Mouse (Mus musculus): ENCODE results near the gene Frmpd3. TPM values are rescaled to one million over a fixed set of nuclear protein-coding genes. Genes with fewer than 3 reads are reported as not detected.

Frmpd3 gene
- polyA plus RNA-seq, 1 experiment from 2014 or later, result 0.06 TPM

GRCm38 (mm10) chrX:140407593-140407992, 65.5 kb downstream of the Frmpd3 start:
- H3K27me3 ChIP-seq, result peaks cover 38% of the 10 kb centered on the region
- ATAC-seq (replicated peaks; ENCODE audit: low FRiP score), result no peak

DNA sequence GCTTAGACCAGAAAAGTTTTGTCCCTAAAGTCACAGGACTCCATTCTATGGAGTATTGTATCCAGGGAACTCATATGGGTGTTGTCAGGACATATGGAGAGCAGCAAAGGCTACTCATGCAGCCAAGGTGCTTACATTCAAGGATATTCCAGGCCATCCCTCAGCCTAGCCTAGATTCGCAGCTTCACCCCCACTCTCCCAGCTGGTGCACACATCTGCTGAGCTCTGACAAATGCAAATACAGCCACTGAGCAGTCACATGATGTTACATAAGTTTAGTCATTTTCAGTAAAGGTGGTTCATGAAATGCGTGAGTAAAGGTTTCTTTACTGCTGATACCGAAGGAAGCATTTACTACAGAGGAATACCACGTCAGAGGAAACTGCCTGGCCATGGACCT, 76.4 kb downstream of the Frmpd3 start:
- Histone ChIP-seq H3K4me2 (no peak overlapping the region), H3K9ac (no peak overlapping the region), H3K36me3 (no peaks in the 10 kb centered on the region), H3K27ac (no peak overlapping the region), H3K9me3 (replicated peaks) (no peaks in the 10 kb centered on the region), H3K4me1 (no peaks in the 10 kb centered on the region), H3K4me3 (replicated peaks) (no peak overlapping the region), H3K27me3 (peaks cover 49% of the 10 kb centered on the region)
- no peak for ATAC-seq (replicated peaks; ENCODE audit: low FRiP score)
- 97% methylated on average over 4 of the region's 4 CpGs for WGBS

More at GRCm38 (mm10) chrX:140407593-140407992, 65.5 kb downstream of the Frmpd3 start:
- no peak overlapping the region for H3K9ac ChIP-seq
- no peaks in the 10 kb centered on the region for H3K9me3 ChIP-seq (replicated peaks)
- no peak overlapping the region for H3K27ac ChIP-seq
- H3K4me1 ChIP-seq, result no peaks in the 10 kb centered on the region
- 69% methylated on average over 5 of the region's 5 CpGs for WGBS
- no peaks in the 10 kb centered on the region for H3K36me3 ChIP-seq
- H3K4me2 ChIP-seq, result no peak overlapping the region
- no peak overlapping the region for H3K4me3 ChIP-seq (replicated peaks)

GRCm38 (mm10) chrX:140427124-140427523, 85.1 kb downstream of the Frmpd3 start:
- no peak for ATAC-seq (replicated peaks; ENCODE audit: low FRiP score)
- Histone ChIP-seq H3K4me2 (no peak overlapping the region), H3K27ac (no peak overlapping the region), H3K9me3 (replicated peaks) (no peaks in the 10 kb centered on the region), H3K4me3 (replicated peaks) (no peak overlapping the region), H3K27me3 (peaks cover 8% of the 10 kb centered on the region), H3K4me1 (no peaks in the 10 kb centered on the region), H3K9ac (no peak overlapping the region), H3K36me3 (no peaks in the 10 kb centered on the region)
- 77% methylated on average over 4 of the region's 4 CpGs for WGBS

- H3K9ac ChIP-seq, result no peak overlapping the region
- H3K4me1 ChIP-seq, result no peaks in the 10 kb centered on the region
- H3K9me3 ChIP-seq (replicated peaks), result no peaks in the 10 kb centered on the region
- 76% methylated on average over 7 of the region's 8 CpGs for WGBS
- no peak for ATAC-seq (replicated peaks; ENCODE audit: low FRiP score)
- no peak overlapping the region for H3K27ac ChIP-seq
- H3K36me3 ChIP-seq, result no peaks in the 10 kb centered on the region
- peaks cover 12% of the 10 kb centered on the region for H3K27me3 ChIP-seq
- H3K4me3 ChIP-seq (replicated peaks), result no peak overlapping the region
- no peak overlapping the region for H3K4me2 ChIP-seq
Measured at GRCm38 (mm10) chrX:140428252-140428651, 86.2 kb downstream of the Frmpd3 start.

- no peak overlapping the region for H3K4me3 ChIP-seq (replicated peaks)
- ATAC-seq (replicated peaks; ENCODE audit: low FRiP score), result no peak
- H3K27ac ChIP-seq, result no peak overlapping the region
- H3K9ac ChIP-seq, result no peak overlapping the region
- H3K4me2 ChIP-seq, result no peak overlapping the region
- no peaks in the 10 kb centered on the region for H3K9me3 ChIP-seq (replicated peaks)
- no peaks in the 10 kb centered on the region for H3K4me1 ChIP-seq
- H3K27me3 ChIP-seq, result peaks cover 25% of the 10 kb centered on the region
- H3K36me3 ChIP-seq, result no peaks in the 10 kb centered on the region
- 81% methylated on average over 5 of the region's 5 CpGs for WGBS
Measured at GRCm38 (mm10) chrX:140429985-140430384, 87.9 kb downstream of the Frmpd3 start.

DNA sequence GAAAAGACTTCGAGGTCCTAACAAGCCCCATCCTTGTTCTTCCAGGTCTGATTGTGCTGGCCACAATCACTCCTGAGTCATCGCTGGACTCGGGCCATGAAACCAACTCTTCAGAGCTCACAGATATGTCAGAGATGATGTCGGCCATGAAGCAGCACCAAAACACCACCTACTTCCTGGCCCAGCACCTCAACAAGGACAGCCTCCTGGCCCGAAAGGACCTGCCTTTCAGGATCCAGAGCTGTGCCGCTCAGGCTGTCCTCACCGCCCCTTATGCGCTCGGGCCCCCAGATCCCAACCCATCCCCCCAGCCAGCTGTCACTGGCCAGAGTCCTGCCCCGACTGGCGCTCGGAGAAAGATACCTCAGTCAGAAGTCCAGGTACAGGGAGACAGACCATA, 88.4 kb downstream of the Frmpd3 start:
- Histone ChIP-seq H3K9me3 (replicated peaks) (no peaks in the 10 kb centered on the region), H3K4me1 (no peaks in the 10 kb centered on the region), H3K27me3 (peaks cover 27% of the 10 kb centered on the region), H3K4me3 (replicated peaks) (no peak overlapping the region), H3K9ac (no peak overlapping the region), H3K27ac (no peak overlapping the region), H3K4me2 (no peak overlapping the region), H3K36me3 (no peaks in the 10 kb centered on the region)
- no peak for ATAC-seq (replicated peaks; ENCODE audit: low FRiP score)
- 87% methylated on average over 12 of the region's 12 CpGs for WGBS

DNA sequence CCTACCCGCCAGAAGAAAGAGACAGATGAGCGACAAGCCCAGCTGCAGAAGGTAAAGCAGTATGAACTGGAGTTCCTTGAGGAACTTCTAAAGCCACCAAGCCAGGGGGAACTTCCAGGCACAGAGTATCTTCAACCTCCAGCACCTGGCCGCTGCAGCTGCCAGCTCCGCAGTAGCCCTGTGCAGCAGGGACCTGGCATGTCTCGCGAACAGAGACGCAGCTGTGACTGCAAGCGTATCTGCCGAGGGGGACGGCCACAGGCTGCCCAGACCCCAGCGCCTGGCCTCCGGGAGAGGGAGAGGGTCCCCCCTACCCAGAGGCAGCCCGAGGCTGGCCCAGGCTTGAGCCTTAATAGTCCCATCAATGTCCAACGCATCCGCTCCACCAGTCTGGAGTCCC, 89.9 kb downstream of the Frmpd3 start:
- Histone ChIP-seq H3K9me3 (replicated peaks) (no peaks in the 10 kb centered on the region), H3K9ac (no peak overlapping the region), H3K4me1 (no peaks in the 10 kb centered on the region), H3K27ac (no peak overlapping the region), H3K36me3 (no peaks in the 10 kb centered on the region), H3K27me3 (peaks cover 35% of the 10 kb centered on the region), H3K4me3 (replicated peaks) (no peak overlapping the region), H3K4me2 (no peak overlapping the region)
- no peak for ATAC-seq (replicated peaks; ENCODE audit: low FRiP score)
- WGBS, result 88% methylated on average over 15 of the region's 15 CpGs

DNA sequence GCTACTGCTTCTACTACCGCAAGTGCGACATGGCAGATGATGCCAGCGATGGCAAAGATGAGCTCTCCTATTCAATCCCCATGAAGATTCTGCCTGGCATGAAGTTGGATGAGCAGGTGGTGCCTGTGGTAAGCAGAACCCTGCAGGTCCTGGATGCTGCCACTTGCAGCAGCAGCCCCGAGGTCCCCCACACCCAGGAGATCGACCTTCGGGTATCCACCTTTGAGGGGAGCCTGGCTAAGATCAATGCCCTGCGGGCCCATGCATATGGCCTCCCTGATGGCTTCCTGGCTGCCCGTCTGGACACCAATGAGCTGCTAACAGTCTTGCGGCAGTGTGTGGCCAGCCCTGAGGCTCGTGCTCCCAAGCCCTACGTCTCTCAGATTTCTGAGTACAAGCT, 90.7 kb downstream of the Frmpd3 start:
- no peak overlapping the region for H3K4me3 ChIP-seq (replicated peaks)
- H3K4me2 ChIP-seq, result no peak overlapping the region
- H3K9ac ChIP-seq, result no peak overlapping the region
- no peaks in the 10 kb centered on the region for H3K9me3 ChIP-seq (replicated peaks)
- 94% methylated on average over 11 of the region's 11 CpGs for WGBS
- H3K27me3 ChIP-seq, result peaks cover 35% of the 10 kb centered on the region
- H3K36me3 ChIP-seq, result no peaks in the 10 kb centered on the region
- ATAC-seq (replicated peaks; ENCODE audit: low FRiP score), result no peak
- no peaks in the 10 kb centered on the region for H3K4me1 ChIP-seq
- no peak overlapping the region for H3K27ac ChIP-seq

- Histone ChIP-seq H3K4me1 (no peaks in the 10 kb centered on the region), H3K9me3 (replicated peaks) (no peaks in the 10 kb centered on the region), H3K36me3 (no peaks in the 10 kb centered on the region), H3K27me3 (peaks cover 46% of the 10 kb centered on the region), H3K27ac (no peak overlapping the region), H3K4me3 (replicated peaks) (no peak overlapping the region), H3K4me2 (no peak overlapping the region), H3K9ac (no peak overlapping the region)
- no peak for ATAC-seq (replicated peaks; ENCODE audit: low FRiP score)
Measured at GRCm38 (mm10) chrX:140437906-140438305, 95.8 kb downstream of the Frmpd3 start.

DNA sequence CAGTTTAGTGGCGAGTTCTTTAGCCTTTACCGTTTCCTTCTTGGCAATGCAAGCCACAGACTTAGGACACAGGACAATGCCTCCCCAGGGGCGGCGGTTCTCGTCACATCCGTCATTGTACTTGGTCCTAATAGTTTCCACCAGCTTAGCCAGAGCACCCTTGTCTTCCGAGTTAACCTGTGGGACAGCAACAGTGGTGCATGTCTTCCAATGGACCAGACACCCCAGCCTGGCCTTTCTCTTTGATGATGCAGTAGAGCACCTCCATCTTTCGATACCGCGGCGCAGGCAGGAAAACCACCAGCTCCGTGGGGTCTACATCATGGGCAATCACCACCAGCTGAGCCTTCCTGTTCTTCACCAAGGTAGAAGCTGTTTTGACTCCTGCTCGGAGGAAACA, 103.5 kb downstream of the Frmpd3 start:
- WGBS, result 82% methylated on average over 13 of the region's 13 CpGs
- ATAC-seq (replicated peaks; ENCODE audit: low FRiP score), result no peak

GRCm38 (mm10) chrX:140450071-140450470, 108.0 kb downstream of the Frmpd3 start:
- Histone ChIP-seq H3K4me3 (replicated peaks) (no peak overlapping the region), H3K36me3 (no peaks in the 10 kb centered on the region), H3K4me1 (no peaks in the 10 kb centered on the region), H3K9me3 (replicated peaks) (no peaks in the 10 kb centered on the region), H3K4me2 (no peak overlapping the region), H3K27ac (no peak overlapping the region), H3K27me3 (peaks cover 24% of the 10 kb centered on the region), H3K9ac (no peak overlapping the region)
- WGBS, result 74% methylated on average over 3 of the region's 3 CpGs
- ATAC-seq (replicated peaks; ENCODE audit: low FRiP score), result no peak

More for the DNA sequence above, 103.5 kb downstream of the Frmpd3 start:
- no peaks in the 10 kb centered on the region for H3K4me1 ChIP-seq
- H3K4me3 ChIP-seq (replicated peaks), result no peak overlapping the region
- no peaks in the 10 kb centered on the region for H3K9me3 ChIP-seq (replicated peaks)
- no peak overlapping the region for H3K9ac ChIP-seq
- peaks cover 28% of the 10 kb centered on the region for H3K27me3 ChIP-seq
- no peaks in the 10 kb centered on the region for H3K36me3 ChIP-seq
- no peak overlapping the region for H3K27ac ChIP-seq
- no peak overlapping the region for H3K4me2 ChIP-seq

DNA sequence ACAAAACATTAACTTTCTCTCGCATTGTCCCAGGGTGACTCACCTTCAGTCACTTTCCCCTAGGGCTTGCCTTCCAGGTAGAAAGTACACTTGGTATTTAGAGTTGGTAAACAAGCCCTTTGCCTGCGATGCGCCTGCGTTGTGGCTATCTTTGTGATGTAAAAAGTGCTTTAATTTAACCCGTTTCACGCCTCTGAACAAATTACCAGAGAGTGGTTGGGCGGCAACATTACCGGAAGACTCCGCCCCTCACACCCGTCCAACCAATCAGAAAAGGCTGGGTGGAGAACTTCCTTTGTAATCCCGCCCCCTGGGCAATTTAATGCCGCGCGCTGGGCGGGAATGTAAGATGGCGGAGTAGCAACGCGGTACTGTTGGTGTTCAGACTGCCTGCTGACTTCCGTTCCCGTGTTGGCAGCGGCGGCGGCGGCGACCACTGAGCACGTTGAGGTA, 114.2 kb downstream of the Frmpd3 start, which contains the start of gene Prps1:
Gene Prps1 (plus strand): TSS at position 335 of the 453 bp plus-strand sequence.
- Histone ChIP-seq H3K27ac (no peak within 1 kb of the TSS), H3K4me3 (replicated peaks) (peak within 1 kb of the TSS; percentile 58), H3K4me2 (peak within 1 kb of the TSS; percentile 74), H3K9me3 (replicated peaks) (no peaks in the 10 kb centered on the region), H3K4me1 (0 out of 2 replicates have a peak, but pooled peaks cover 2% of the 10 kb centered on the region), H3K36me3 (no peaks in the 10 kb centered on the region), H3K9ac (peak within 1 kb of the TSS; percentile 41; the same call in 1 of the 2 replicates), H3K27me3 (peaks cover 25% of the 10 kb centered on the region)
- ATAC-seq (replicated peaks; ENCODE audit: low FRiP score), result peak; percentile 97
- 20% methylated on average over 26 of the region's 26 CpGs for WGBS
